Comparison of ENCODE assay signal across 18 mouse cellular contexts in genomic region chr11:54355564-54355955, GRCm38 (mm10). TPM values are rescaled to one million over a fixed set of nuclear protein-coding genes. Genes with fewer than 3 reads are reported as not detected.
"Had no signal": no experiment of that assay in that cellular context is flagged by ENCODE, and none has a peak within 500 bp of the region (broad histone marks: within the 10 kb centered on the region; RNA-seq: fewer than 3 reads in every experiment).

No protein-coding gene starts in this region.

- H3K4me1 ChIP-seq: liver, embryonic 13.5 days had no signal

- H3K27me3 ChIP-seq: limb, embryonic 13.5 days; liver, embryonic 13.5 days; midbrain, embryonic 13.5 days had no signal

- H3K36me3 ChIP-seq: limb, embryonic 10.5 days; limb, embryonic 13.5 days; liver, embryonic 13.5 days had no signal

- DNase-seq: kidney, adult 2 months; kidney, postnatal 25 days; layer of hippocampus, adult 9-11 months; liver; liver, embryonic 13.5 days; lung, adult 2 months; lung, postnatal 14 days; lung, postnatal 4 days; thymus, postnatal 25 days had no signal

- H3K9me3 ChIP-seq: limb, embryonic 10.5 days; limb, embryonic 13.5 days; liver, embryonic 13.5 days; midbrain, embryonic 13.5 days had no signal

- ATAC-seq: midbrain, embryonic 16.5 days had no signal

- H3K4me3 ChIP-seq: layer of hippocampus, adult 2 months; limb, embryonic 10.5 days; limb, embryonic 13.5 days; liver, embryonic 13.5 days; midbrain, embryonic 13.5 days had no signal

RNA-seq across cellular contexts. Expression of gene Meikin, which starts 14.9 kb away (rescaled TPM):
- total RNA-seq: layer of hippocampus, adult 2 months; layer of hippocampus, postnatal 25 days; left cerebral cortex, adult 18-20 months; left cerebral cortex, postnatal 25 days; megakaryocyte progenitor cell, adult 5-6 weeks had no signal
